Mouse (Mus musculus): ENCODE measurements around the gene Fam234b.

DNA sequence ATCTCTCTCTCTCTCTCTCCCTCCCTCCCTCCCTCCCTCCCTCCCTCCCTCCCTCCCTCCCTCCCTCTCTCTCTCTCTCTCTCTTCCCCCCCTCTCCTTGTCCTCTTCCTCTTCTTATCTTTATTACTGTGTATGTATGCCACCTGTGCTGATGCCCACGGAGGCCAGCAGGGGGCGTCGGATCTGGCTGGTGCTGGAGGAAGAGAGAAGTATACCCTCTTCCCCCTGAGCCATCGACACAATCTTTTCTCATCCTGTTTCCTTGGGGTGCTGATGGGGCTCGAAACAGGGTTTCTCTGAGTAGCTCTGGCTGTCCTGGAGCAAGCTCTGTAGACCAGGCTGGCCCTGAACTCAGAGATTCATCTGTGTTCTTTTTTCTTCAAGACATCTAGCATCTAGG lies 14.9 kb upstream of the Fam234b start:
- TF ChIP-seq CTCF (IDR thresholded peaks at IDR 0.05) (peak; percentile 42), EP300 (IDR thresholded peaks at IDR 0.05) (no peak)

Measured in lung, postnatal 0 days (tissue).